Mouse (Mus musculus): ENCODE measurements around the gene Tnfrsf14.

Tnfrsf14 gene

DNA sequence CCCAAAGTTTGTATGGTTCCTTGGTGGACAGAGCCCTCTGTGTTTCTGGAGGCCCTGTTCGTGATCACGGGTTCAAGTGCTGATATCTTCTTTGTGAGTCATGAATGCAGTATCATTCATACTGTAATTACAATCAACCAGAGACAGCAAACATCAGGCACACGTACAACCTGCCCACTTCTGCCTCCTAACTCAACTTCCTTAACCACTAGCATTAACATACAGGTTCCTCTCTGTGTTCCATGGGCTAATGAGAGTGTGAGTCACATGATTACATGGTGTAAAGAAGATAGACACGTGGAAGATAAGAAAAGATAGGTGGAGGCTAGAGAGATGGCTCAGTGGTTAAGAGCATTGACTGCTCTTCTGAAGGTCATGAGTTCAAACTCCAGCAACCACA lies 11.7 kb downstream of the Tnfrsf14 start:
- DNase-seq (ENCODE audit: low read depth, low spot score): no peak

DNA sequence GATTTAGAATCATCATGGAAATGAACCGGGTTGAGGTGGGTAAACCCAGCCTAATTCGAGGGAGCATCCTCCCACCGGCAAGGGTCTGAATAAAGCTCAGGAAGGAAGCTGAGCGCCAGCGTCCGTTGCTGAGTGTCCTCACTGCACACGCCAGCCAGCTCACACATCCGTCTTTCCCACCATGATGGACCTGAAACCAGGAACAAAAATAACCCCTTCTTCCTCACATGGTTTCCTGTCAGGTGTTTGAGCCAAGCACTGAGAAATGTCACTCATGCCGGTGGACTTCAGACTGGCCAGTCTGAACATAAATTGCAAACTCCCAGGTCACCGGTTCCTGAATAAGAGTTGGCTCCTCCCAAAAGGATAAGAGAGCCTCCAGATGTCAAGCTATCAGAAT lies 13.1 kb downstream of the Tnfrsf14 start:
- no peak for DNase-seq (ENCODE audit: low read depth, low spot score)

DNA sequence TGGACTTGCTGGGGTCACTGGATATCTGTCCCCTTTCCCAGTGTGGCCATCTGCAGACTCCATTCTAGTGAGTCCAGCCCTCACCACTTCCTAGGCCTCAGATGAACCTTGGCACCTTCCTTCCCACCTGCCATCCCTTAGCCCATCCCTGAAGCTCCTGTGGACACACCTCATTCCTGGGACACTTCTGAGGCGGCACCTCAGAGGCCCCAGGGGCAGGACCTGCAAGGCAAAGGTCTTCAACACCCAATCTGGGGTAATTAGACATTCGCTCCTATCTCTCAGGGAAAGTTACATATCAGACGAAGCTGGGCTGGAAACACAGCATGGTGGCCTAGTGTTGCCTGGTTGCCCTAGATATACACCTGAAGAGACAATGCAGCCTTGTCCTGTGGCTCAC lies 13.7 kb downstream of the Tnfrsf14 start:
- DNase-seq (ENCODE audit: low read depth, low spot score): no peak

DNA sequence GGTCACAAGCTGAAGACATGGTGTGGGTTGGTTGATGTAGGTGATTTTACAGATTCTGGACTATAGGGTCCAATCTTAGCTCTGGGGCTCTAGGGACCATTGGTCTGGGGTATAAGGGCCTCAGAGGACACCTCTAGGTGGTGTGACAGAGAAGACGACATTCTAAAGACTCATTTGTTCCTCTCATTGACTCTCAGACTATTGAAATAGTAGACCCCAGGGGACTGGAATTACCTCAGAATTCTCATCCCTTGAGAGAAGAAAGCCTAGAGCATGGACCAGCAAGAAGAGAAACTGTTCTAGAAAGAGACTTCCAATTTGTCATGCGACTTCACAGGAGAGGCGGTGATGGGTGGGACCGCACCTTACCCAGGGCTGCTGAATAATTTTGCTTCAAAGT lies 14.1 kb downstream of the Tnfrsf14 start:
- no peak for DNase-seq (ENCODE audit: low read depth, low spot score)

DNA sequence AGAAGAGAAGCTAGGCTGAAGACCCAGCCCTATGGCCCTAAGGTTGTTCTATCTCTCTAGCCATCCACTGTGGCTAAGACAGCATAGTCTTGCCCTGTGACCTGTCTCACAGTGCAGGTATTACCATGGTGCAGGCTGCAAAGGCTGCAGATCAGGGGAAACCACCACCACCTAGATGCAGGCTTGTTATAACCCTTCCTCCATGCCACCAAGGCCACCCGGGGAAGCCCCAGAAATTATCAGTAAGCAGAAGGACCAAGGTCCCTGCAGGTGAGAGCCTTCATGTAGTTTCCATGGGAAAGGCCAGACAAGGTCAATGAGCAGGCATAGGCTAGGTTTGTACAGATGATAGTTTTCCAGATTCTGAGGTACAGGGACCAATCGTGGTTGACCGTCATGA lies 14.5 kb downstream of the Tnfrsf14 start:
- no peak for DNase-seq (ENCODE audit: low read depth, low spot score)

DNA sequence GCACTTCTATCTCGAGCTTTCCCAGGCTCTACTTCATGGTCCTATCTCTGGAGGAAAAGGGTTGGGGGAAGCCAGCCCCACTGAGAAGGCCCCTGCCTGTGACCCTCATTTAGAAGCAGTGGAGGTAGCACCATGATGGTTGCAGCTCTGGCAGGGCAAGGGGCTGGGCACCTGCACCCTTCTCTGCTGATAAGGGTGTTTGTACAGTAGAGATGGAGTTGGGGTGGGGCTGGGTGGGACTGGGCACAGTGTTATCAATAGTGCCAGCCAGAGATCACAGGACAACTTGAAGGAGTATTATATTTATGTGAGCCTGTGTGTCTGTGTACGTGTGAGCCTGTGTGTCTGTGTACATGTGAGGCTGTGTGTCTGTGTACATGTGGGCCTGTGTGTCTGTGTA lies 16.7 kb downstream of the Tnfrsf14 start:
- DNase-seq (ENCODE audit: low read depth, low spot score): no peak

DNA sequence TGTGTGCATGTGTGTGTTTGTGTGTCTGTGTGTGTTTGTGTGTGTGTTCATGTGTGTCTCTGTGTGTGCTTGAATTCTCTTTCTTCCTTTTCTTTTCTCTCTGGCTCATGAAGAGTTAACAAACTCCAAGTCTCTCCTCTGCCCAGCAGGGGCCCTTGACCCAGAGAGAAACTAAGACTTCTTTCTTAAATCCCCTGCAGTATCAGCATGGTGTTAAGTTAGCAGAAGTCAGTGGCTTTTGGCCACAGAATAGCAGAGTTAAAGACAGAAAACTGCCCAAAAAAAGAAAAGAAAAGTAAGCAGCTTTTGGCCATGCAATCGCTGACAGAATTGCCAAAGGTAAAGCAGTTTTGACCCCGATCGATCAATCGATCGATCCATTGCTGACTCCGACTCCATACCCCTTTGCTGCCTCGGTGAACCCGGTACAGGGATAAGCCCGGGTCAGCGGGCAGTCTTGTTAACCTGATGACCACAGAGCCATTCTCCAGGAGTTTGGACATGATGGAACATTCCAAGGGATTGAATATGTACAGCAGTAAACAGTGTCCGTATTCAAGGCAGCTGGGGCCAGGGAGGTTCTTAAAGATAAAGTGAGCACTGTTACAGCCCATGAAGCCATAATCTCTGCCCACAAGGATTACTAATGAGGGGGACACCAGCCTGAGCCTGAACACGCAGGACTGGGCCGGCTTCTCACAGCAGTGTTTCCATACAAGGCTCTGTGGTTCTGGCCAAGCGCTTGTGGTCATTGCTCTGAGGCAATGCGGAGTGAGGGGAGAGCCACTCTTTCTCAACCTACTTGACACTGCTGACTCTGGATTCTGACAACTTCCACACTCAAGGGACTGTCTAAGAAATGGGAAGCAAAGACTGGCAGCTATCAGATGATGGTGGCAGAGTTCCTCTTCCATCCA lies 17.5 kb downstream of the Tnfrsf14 start:
- DNase-seq (ENCODE audit: low read depth, low spot score): no peak

DNA sequence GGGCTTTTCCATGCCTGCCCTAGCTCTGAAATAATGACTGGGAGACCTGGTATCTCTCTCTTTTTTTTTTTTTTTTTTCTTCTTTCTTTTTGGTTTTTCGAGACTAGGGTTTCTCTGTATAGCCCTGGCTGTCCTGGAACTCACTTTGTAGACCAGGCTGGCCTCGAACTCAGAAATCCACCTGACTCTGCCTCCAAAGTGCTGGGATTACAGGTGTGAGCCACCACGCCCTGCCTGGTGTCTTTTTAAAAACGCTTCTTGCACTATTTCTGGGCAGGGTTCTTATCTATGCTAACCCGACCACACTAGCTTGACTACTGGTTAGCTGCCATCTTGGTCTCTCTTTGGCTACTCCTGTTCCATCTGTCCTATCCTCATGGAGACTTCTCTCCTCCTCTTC lies 19.9 kb downstream of the Tnfrsf14 start:
- no peak for DNase-seq (ENCODE audit: low read depth, low spot score)

DNA sequence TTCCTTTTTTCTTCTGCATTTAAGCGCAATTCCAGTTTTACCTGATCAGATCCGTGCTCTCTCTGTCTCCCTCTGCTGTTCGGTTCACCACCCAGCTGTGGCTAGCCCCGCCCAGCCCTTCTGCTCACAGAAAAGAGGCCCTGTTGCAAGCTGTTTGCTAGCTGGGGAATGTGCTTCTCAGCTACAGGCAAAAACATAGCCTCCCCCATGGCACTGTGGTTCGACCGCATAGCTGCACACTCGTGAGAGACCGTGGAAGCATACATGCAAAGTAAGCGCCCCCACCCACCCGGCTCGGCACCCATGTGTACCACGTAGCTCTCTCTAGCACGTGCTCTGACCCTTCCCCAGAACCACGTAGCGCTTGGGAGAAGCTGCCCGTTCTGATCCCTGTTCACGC lies 20.5 kb downstream of the Tnfrsf14 start:
- peak; percentile 77 for DNase-seq (ENCODE audit: low read depth, low spot score)

DNA sequence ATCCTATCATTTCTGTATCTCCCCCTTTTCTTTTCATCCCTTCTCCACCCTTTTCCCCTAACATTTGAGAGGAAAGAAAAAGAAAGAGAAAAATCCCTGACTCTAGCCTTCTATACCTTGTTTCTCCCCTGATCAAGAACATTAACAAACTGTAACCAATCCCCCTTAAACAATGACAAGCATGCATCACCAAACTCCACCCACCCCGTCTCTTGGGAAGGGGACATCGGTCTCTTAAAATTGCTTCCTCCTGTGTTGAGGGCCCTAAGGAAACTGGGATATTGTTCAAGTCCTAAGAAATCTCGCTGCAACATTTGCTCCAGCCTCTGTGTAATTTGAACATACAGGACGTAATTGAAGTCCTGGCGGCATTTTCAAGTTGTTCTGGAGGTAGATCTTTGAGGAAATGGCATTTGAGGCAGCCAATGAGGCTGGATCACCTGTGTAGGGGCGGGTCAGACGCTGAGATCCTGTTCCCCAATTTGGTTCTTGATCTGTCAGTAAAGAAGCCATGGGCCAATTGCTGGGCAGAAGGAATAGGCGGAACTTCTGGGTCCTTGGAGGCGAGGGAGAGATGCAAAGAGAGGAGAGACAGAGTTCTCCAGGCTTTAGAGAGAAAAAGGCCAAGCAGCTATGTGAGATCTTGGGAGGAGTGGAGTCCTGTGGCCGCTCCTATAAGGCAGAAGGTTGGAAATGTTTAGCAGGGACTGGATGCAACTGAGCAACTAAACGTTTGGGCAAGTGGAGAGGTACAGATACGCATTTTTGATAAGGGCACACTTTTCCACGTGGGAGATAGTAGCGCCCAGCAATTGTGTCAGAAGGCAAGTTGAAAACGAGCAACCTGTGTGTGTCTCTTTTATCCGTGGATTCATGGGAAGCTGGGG lies 23.9 kb downstream of the Tnfrsf14 start:
- DNase-seq (ENCODE audit: low read depth, low spot score): peak; percentile 82

DNA sequence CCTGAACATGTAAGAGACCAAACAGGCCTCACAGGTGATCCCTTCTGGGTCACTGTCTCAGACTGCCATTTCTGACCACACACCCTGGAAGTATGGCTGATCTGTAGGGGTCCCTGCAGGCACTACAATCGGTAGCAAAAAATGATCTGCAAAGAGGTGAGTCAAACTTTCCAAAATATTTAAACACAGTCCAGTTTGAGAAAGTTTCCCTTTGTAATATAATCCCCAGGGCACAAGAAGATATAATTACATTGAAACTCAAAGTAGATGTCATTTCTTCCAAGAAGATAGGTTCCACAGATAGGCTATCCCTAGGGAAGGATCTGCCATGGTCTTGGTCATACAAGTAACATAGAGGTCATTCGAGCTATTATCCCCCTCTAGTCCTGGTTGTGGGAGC lies 26.0 kb downstream of the Tnfrsf14 start:
- no peak for DNase-seq (ENCODE audit: low read depth, low spot score)

DNA sequence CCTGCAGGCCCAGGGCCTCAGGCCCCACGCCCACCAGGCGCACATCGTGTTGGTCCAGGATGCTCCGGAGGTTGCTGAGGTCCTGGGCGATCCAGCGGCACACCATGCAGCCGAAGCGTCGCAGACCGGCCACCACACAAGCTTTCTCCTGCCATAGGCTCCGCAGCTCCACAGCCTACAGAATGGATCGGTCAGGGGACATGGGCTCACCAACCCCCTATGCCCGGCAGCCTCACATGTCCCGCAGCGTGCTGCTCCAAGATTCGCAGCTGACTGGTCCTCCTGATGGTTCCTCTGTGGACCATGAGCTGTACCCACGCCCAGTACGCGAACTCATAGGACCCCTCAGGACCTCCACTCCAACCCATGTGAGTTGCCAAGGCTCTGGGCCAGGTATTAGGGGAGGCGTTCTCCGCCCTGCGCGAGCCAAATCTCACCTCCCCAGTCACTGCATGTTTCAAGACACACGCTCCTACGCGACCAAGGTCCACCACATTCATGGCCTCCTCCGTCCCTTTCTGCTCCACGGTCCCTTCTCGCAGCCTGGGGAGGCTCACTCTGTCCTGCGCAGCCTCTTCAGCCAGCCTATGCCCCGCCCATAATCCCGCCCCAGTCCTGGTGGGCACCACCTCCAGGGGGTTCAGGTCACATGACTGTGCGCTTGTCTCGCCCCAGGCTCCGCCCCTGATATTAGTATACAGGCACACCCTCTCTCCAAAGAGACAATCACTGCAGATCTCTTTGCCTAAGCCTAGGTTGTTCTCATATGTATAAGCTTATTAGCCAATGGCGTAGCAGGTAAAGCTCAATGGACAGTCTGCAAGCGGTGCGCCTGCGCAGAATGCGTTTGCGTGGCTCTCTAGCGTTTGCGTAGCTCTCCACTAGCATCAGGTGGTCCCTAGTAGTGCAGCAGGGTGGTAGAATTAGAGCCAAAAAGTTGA lies 29.6 kb downstream of the Tnfrsf14 start, which contains the start of gene Fam213b:
Gene Fam213b (minus strand): TSS at position 630 of the 941 bp plus-strand sequence.
- peak; percentile 69 for DNase-seq (ENCODE audit: low read depth, low spot score)

DNA sequence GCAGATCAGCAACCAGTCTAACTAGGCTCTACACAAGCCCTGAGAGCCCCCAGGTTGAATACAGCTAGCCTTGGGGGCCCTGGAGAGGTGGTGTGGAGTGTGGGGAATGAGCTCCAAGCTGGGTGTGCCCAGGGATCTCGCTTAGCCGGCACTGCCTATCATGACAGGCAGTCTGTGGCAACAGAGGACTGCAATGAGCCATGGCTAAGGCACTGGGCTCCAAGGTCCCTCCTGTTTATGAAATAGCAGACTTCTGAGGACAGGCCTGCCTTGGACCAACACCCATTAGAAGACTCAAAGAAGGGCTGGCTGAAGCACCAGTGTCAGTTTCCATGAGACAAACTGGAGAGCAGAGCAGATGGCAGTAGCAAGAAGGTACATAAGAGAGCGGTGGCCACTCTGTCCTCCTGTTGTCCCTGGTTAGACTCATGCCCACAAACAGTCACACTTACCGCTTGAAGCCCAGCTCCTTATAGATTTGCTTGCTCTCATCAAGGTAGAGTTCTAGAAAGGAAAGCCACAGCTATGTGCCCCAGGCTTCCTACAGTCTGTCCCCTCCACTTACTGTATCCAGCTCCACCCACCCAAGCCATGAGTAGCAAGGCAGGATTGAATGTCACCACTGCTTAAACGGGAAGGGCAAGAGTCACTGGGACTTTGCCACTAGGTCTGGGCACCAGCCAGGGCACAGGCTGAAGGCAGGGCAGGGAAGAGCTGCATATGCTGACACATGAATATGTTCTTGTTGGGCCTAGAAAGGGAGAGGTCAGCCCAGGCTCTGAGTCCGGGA lies 30.5 kb downstream of the Tnfrsf14 start:
- no peak for DNase-seq (ENCODE audit: low read depth, low spot score)

DNA sequence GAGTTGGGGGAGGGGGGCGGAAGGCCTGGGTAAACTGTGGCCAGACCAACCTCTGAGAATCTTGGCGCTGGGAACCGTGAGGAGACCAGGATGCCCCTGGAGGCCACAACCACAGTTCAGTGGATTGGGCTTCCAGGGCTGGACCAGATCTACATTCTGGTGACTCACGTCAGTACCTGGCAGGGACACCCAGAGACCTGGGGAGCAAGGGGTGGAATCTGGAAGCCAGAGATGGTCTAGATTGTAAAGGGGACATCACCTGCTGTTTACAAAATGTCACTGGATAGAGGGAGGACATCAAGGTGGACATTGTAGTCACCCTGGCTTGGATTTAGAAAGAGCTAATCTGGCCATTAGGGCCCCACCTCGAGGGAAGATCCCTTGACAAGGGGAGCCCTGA lies 32.8 kb downstream of the Tnfrsf14 start:
- no peak for DNase-seq (ENCODE audit: low read depth, low spot score)

DNA sequence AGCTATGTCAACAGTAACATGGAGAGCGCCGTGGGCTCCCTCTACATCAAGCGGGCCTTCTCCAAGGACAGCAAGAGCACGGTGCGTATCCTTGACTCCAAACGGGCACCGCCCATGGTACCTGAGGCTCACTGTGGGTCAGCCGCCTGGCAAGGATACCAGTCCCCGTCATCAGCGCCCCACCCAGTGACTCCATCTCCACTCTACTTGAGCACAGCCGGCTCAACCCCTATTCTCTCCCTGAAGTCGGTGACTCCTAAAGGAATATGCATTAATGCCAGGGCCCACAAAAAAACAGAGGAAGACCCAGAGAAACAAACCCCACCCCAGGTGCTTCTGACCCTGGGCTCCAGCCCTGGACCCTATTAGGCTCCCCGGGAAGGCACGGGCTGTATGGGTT lies 37.5 kb downstream of the Tnfrsf14 start:
- no peak for DNase-seq (ENCODE audit: low read depth, low spot score)

DNA sequence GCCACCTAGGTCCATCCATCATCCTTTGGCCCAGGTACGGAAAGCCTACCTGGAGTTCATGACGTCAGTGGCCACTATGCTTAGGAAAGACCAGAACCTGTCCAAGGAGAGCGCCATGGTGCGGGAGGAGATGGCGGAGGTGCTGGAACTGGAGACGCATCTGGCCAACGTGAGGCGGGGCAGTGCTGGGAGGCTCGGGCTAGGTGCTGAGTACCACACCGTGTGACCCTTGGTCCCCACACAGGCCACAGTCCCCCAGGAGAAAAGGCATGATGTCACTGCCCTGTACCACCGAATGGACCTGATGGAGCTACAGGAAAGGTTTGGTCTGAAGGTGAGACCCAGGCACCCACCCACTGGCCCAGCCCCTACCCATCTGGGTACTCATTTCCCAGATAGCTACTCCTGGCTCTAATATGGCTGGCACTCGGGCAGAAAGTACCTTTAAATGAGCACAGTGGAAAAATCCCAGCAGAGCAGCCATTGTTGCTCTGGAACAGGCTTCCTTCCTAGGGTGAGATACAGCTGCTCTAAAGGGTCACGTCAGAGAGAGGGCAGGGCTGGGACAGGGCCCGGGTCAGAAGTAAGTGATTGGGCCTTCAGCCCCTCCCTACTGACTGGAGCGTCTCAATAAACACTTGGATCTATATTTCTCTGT lies 40.6 kb downstream of the Tnfrsf14 start:
- DNase-seq (ENCODE audit: low read depth, low spot score): no peak

DNA sequence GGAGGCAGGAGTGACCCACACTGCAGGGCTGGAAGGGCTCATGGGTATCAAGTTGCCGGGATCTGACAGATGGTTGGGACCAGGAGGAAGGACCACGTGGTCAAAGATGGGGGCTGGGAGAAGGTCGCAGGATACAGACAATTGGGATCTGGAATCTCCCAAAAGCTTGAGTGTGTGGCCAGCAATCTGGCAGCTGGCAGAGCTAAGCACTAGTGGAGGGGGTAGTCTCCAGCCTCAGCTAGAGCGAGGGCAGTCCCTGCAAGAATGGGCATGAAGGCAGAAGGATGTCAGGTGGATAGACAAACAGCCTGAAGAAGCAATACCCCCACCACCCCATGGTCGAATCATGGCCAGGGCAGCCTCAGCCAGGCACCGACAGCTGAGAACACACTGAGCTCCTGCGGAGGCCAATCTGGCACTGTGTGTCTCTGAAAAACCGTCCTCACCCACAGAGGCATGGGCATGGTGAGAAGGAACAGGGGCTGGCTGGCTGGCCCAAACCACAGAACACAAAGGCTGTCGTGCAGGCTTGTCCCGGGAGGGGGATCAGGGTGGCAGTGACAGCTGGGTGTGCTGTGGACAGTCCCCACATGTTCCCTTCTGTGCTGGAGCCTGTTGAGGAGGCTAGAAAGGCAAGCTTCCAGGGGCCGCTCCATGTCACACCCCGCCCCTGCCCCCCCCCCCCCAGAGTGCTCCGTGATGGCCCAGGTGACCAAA lies 41.3 kb downstream of the Tnfrsf14 start:
- no peak for DNase-seq (ENCODE audit: low read depth, low spot score)

DNA sequence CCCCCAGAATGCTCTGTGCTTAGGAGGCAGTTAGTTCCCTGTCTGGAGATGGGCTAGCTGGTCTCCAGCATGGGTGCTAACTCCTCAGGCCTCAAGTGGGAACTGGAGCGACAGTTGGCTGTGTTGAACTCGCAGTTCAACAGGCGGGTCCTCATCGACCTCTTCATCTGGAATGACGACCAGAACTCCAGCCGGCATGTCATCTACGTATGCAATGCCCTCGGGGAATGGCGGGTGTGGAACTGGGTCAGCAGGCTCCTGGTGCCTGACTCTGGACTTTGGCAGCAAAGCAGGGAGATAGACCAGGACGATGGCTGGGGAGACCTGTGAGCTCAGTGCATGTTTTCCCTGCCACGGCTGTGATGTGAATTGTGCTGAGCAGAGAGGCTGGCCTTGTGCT lies 42.9 kb downstream of the Tnfrsf14 start:
- no peak for DNase-seq (ENCODE audit: low read depth, low spot score)

DNA sequence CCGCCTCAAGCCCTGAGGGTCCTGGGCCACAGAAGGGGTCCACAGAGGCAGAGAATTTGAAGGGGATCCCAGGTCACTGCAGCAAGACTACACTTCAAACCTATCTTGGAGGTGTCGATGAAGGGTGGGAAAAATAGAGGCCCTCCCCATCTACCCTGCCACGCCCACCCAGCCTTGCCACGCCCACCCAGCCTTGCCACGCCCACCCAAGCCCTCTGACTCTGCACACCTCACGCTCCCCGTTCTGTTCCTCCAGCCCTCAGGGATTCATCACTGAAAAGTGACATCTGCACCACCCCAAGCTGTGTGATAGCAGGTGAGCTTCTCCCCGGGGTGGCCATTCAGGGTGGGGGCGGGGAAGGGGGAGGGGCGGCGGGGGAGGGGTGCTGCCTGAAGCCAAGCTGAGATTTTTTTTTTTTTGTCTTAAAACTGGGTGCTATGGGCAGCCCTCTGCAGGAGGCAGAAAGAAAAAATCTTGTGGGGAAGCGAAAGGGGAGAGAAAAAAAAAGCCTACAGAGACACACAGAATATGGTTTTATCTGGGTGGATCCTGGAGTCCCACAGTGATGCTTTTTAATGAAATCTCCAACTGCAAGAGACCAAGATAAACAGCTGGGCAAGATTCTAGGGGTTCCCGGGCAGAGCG lies 46.2 kb downstream of the Tnfrsf14 start:
- no peak for DNase-seq (ENCODE audit: low read depth, low spot score)

All from 3T3-L1 (cell line).